Mouse (Mus musculus): ENCODE measurements at regions not wholly inside any gene's neighbourhood (a gene's known extent, or its start where the extent isn't known, plus 50 kb on each side); places are given as distances from the start of the nearest gene placed in this dataset.
A peak's percentile ranks its signal among the peaks of the same experiment; 100 is the strongest.

- DNase-seq (ENCODE audit: low spot score in 2 of 2), result no peak
Observed at GRCm38 (mm10) chr10:60936659-60937516, 105.5 kb upstream of the Unc5b start.

- peak; percentile 49 to 58 for DNase-seq (ENCODE audit: low spot score in 2 of 2)
Observed at GRCm38 (mm10) chr10:60934297-60935286, 103.2 kb upstream of the Unc5b start.

- DNase-seq (ENCODE audit: low spot score in 2 of 2), result no peak
Observed at GRCm38 (mm10) chr10:60933891-60934290, 102.5 kb upstream of the Unc5b start.

GRCm38 (mm10) chr10:60932855-60933254, 101.5 kb upstream of the Unc5b start:
- DNase-seq (ENCODE audit: low spot score in 2 of 2), result peak in 1 of 2 experiments; percentile 13

- DNase-seq (ENCODE audit: low spot score in 2 of 2), result peak in 1 of 2 experiments; percentile 37
Observed at GRCm38 (mm10) chr10:60931891-60932378, 100.6 kb upstream of the Unc5b start.

GRCm38 (mm10) chr10:60928646-60929045, 97.3 kb upstream of the Unc5b start:
- no peak for DNase-seq (ENCODE audit: low spot score in 2 of 2)

- no peak for DNase-seq (ENCODE audit: low spot score in 2 of 2)
Observed at GRCm38 (mm10) chr10:60928164-60928563, 96.8 kb upstream of the Unc5b start.

GRCm38 (mm10) chr10:60926632-60927031, 95.3 kb upstream of the Unc5b start:
- no peak for DNase-seq (ENCODE audit: low spot score in 2 of 2)

GRCm38 (mm10) chr10:60925644-60926043, 94.3 kb upstream of the Unc5b start:
- no peak for DNase-seq (ENCODE audit: low spot score in 2 of 2)

GRCm38 (mm10) chr10:60925198-60925597, 93.8 kb upstream of the Unc5b start:
- DNase-seq (ENCODE audit: low spot score in 2 of 2), result no peak

- DNase-seq (ENCODE audit: low spot score in 2 of 2), result no peak
Observed at GRCm38 (mm10) chr10:60923806-60924205, 92.4 kb upstream of the Unc5b start.

- no peak for DNase-seq (ENCODE audit: low spot score in 2 of 2)
Observed at GRCm38 (mm10) chr10:60920621-60921020, 89.2 kb upstream of the Unc5b start.

- DNase-seq (ENCODE audit: low spot score in 2 of 2), result no peak
Observed at GRCm38 (mm10) chr10:60918020-60918419, 86.6 kb upstream of the Unc5b start.

- no peak for DNase-seq (ENCODE audit: low spot score in 2 of 2)
Observed at GRCm38 (mm10) chr10:60914391-60914790, 83.0 kb upstream of the Unc5b start.

- no peak for DNase-seq (ENCODE audit: low spot score in 2 of 2)
Observed at GRCm38 (mm10) chr10:60913456-60913900, 82.1 kb upstream of the Unc5b start.

- no peak for DNase-seq (ENCODE audit: low spot score in 2 of 2)
Observed at GRCm38 (mm10) chr10:60904351-60904750, 73.0 kb upstream of the Unc5b start.

- no peak for DNase-seq (ENCODE audit: low spot score in 2 of 2)
Observed at GRCm38 (mm10) chr10:60900992-60901391, 69.6 kb upstream of the Unc5b start.

GRCm38 (mm10) chr10:60893810-60894147, 62.4 kb upstream of the Unc5b start:
- no peak for DNase-seq (ENCODE audit: low spot score in 2 of 2)

- no peak for DNase-seq (ENCODE audit: low spot score in 2 of 2)
Observed at GRCm38 (mm10) chr10:60893130-60893809, 61.9 kb upstream of the Unc5b start.

- no peak for DNase-seq (ENCODE audit: low spot score in 2 of 2)
Observed at GRCm38 (mm10) chr10:60892730-60893129, 61.3 kb upstream of the Unc5b start.

GRCm38 (mm10) chr10:60891476-60892170, 60.2 kb upstream of the Unc5b start:
- DNase-seq (ENCODE audit: low spot score in 2 of 2), result no peak

Measured in left cerebral cortex, adult 9 months (tissue).